Mouse (Mus musculus): ENCODE measurements around the gene Lpo.

Gene Lpo

GRCm38 (mm10) chr11:87802621-87803020 is 25.5 kb downstream of the Lpo start:
- peak; percentile 50 for DNase-seq (ENCODE audit: low spot score)

GRCm38 (mm10) chr11:87801711-87802275 is 26.3 kb downstream of the Lpo start:
- peak; percentile 31 for DNase-seq (ENCODE audit: low spot score)

- DNase-seq (ENCODE audit: low spot score) = no peak
Measured at GRCm38 (mm10) chr11:87793460-87793859, 34.6 kb downstream of the Lpo start, which contains the start of gene Mpo. Gene Mpo (plus strand): TSS chr11:87793581.

- no peak for DNase-seq (ENCODE audit: low spot score)
Measured at GRCm38 (mm10) chr11:87790088-87790487, 38.0 kb downstream of the Lpo start.

GRCm38 (mm10) chr11:87780130-87780529 is 48.0 kb downstream of the Lpo start:
- no peak for DNase-seq (ENCODE audit: low spot score)

GRCm38 (mm10) chr11:87779392-87779791 is 48.7 kb downstream of the Lpo start:
- DNase-seq (ENCODE audit: low spot score) = no peak

GRCm38 (mm10) chr11:87778915-87779314 is 49.2 kb downstream of the Lpo start:
- DNase-seq (ENCODE audit: low spot score) = no peak

- peak; percentile 62 for DNase-seq (ENCODE audit: low spot score)
Measured at GRCm38 (mm10) chr11:87778100-87778765, 49.9 kb downstream of the Lpo start.

- no peak for DNase-seq (ENCODE audit: low spot score)
Measured at GRCm38 (mm10) chr11:87772354-87772753, 55.7 kb downstream of the Lpo start.

GRCm38 (mm10) chr11:87770989-87771388 is 57.1 kb downstream of the Lpo start:
- peak; percentile 78 for DNase-seq (ENCODE audit: low spot score)

- DNase-seq (ENCODE audit: low spot score) = no peak
Measured at GRCm38 (mm10) chr11:87768745-87769144, 59.3 kb downstream of the Lpo start.

- DNase-seq (ENCODE audit: low spot score) = peak; percentile 43
Measured at GRCm38 (mm10) chr11:87763988-87764876, 63.9 kb downstream of the Lpo start.

GRCm38 (mm10) chr11:87763511-87763987 is 64.5 kb downstream of the Lpo start:
- peak; percentile 70 for DNase-seq (ENCODE audit: low spot score)

GRCm38 (mm10) chr11:87762702-87763385 is 65.2 kb downstream of the Lpo start:
- DNase-seq (ENCODE audit: low spot score) = no peak

- DNase-seq (ENCODE audit: low spot score) = no peak
Measured at GRCm38 (mm10) chr11:87761806-87762701, 66.0 kb downstream of the Lpo start.

- DNase-seq (ENCODE audit: low spot score) = peak; percentile 36
Measured at GRCm38 (mm10) chr11:87761181-87761721, 66.8 kb downstream of the Lpo start.

GRCm38 (mm10) chr11:87760301-87761081 is 67.6 kb downstream of the Lpo start, which contains the start of gene Tspoap1:
Gene Tspoap1 (plus strand): TSS chr11:87760541.
- peak; percentile 79 for DNase-seq (ENCODE audit: low spot score)

GRCm38 (mm10) chr11:87759609-87760005 is 68.5 kb downstream of the Lpo start:
- peak; percentile 52 for DNase-seq (ENCODE audit: low spot score)

GRCm38 (mm10) chr11:87758957-87759608 is 69.0 kb downstream of the Lpo start:
- no peak for DNase-seq (ENCODE audit: low spot score)

Measured in layer of hippocampus, adult 11-12 months (tissue).